Mouse (Mus musculus) MEL (cell line): ENCODE results near the gene AC141477.1. TPM values are rescaled to one million over a fixed set of nuclear protein-coding genes. Genes with fewer than 3 reads are reported as not detected.

ENCODE experiments used
- DNase-seq: peaks from one replicate; pipeline ENCODE4 v3.0.0; 2011; ENCODE audit warnings: low read depth, low spot score
- H3K27ac ChIP-seq: 2 replicates; pipeline ENCODE4 v1.5.1; 2012; ENCODE audit warnings: low read depth, mild to moderate bottlenecking, control low read depth, low read length, moderate library complexity; ENCODE audit not compliant: control insufficient read depth
- H3K27me3 ChIP-seq, 2 experiments: fragments of 150-350 bp in 1 of 2; sonication (generic) in 1 of 2; 2 replicates each; pipeline ENCODE4 v1.6.1; 2012; ENCODE audit warnings: low read length in 2 of 2, mild to moderate bottlenecking in 2 of 2, improper control_type of control experiment in 1 of 2, moderate library complexity in 1 of 2; ENCODE audit not compliant: insufficient read depth in 2 of 2, control insufficient read depth in 1 of 2
- H3K36me3 ChIP-seq, 2 experiments: 2 replicates each; pipeline ENCODE4 v1.6.1; 2012 to 2014; ENCODE audit warnings: low read length in 2 of 2, improper control_type of control experiment in 1 of 2, inconsistent platforms in 1 of 2, mild to moderate bottlenecking in 1 of 2; ENCODE audit not compliant: insufficient read depth in 2 of 2, control insufficient read depth in 1 of 2
- H3K4me1 ChIP-seq, 2 experiments: fragments of 150-350 bp in 1 of 2; sonication (generic) in 1 of 2; 2 replicates each; pipeline ENCODE4 v1.6.1; 2012; ENCODE audit warnings: low read length in 2 of 2, improper control_type of control experiment in 1 of 2, mild to moderate bottlenecking in 1 of 2; ENCODE audit not compliant: insufficient read depth in 2 of 2, control insufficient read depth in 1 of 2
- H3K4me3 ChIP-seq, 2 experiments: fragments of 150-350 bp in 1 of 2; sonication (generic) in 1 of 2; 2 replicates each; pipeline ENCODE4 v1.5.1; 2012; ENCODE audit warnings: low read depth in 2 of 2, low read length in 2 of 2, mild to moderate bottlenecking in 2 of 2, moderate library complexity in 2 of 2, control low read depth in 1 of 2, improper control_type of control experiment in 1 of 2; ENCODE audit not compliant: control insufficient read depth in 1 of 2, insufficient read depth in 1 of 2
- H3K79me2 ChIP-seq: 2 replicates; pipeline ENCODE4 v1.6.1; 2012; ENCODE audit warnings: mild to moderate bottlenecking, low read length, moderate library complexity; ENCODE audit not compliant: control insufficient read depth, poor library complexity, insufficient read depth
- H3K9ac ChIP-seq: 2 replicates; pipeline ENCODE4 v1.6.1; 2012; ENCODE audit warnings: low read depth, mild to moderate bottlenecking, control low read depth, low read length, moderate library complexity; ENCODE audit not compliant: control insufficient read depth, poor library complexity, severe bottlenecking
- H3K9me3 ChIP-seq: fragments of 150-350 bp; sonication (generic); replicated peaks from 2 replicates; pipeline ENCODE4 v1.6.1; 2012; ENCODE audit warnings: mild to moderate bottlenecking, low read length, improper control_type of control experiment, moderate library complexity; ENCODE audit not compliant: insufficient read depth
- BHLHE40 ChIP-seq: IDR thresholded peaks from 2 replicates; pipeline ENCODE4 v1.6.1; 2012; ENCODE audit warnings: low read depth, mild to moderate bottlenecking, inconsistent platforms, low read length, improper control_type of control experiment, borderline replicate concordance
- CTCF ChIP-seq, 3 experiments: IDR thresholded peaks in 2 of 3; conservative IDR thresholded peaks in 1 of 3; 2 replicates each; pipeline ENCODE4 v1.5.1; 2011 to 2012; ENCODE audit warnings: low read length in 3 of 3, low read depth in 2 of 3, mild to moderate bottlenecking in 2 of 3, improper control_type of control experiment in 1 of 3, inconsistent platforms in 1 of 3, mixed read lengths in 1 of 3, moderate library complexity in 1 of 3; ENCODE audit not compliant: control insufficient read depth in 1 of 3, insufficient read depth in 1 of 3, poor library complexity in 1 of 3, severe bottlenecking in 1 of 3
- ELF1 ChIP-seq: IDR thresholded peaks from 2 replicates; pipeline ENCODE4 v1.6.1; 2014; ENCODE audit warnings: low read depth, mild to moderate bottlenecking, inconsistent platforms, low read length, improper control_type of control experiment, moderate library complexity
- EP300 ChIP-seq, 2 experiments: IDR thresholded peaks; 2 replicates each; pipeline ENCODE4 v1.6.1; 2011; ENCODE audit warnings: improper control_type of control experiment in 2 of 2, low read length in 2 of 2, low read depth in 1 of 2, mild to moderate bottlenecking in 1 of 2
- GABPA ChIP-seq: IDR thresholded peaks from 2 replicates; pipeline ENCODE4 v1.6.1; 2012; ENCODE audit warnings: low read depth, mild to moderate bottlenecking, inconsistent platforms, low read length, improper control_type of control experiment, moderate library complexity
- GATA1 ChIP-seq: IDR thresholded peaks from 2 replicates; pipeline ENCODE4 v1.6.1; 2011; ENCODE audit warnings: low read depth, low read length, improper control_type of control experiment
- JUND ChIP-seq: IDR thresholded peaks from 2 replicates; pipeline ENCODE4 v1.6.1; 2011; ENCODE audit warnings: low read depth, mild to moderate bottlenecking, improper control_type of control experiment, low read length
- KAT2A ChIP-seq: conservative IDR thresholded peaks from 2 replicates; pipeline ENCODE4 v1.6.1; 2012; ENCODE audit warnings: low read depth, low read length, improper control_type of control experiment, inconsistent platforms
- MAFK ChIP-seq: IDR thresholded peaks from 2 replicates; pipeline ENCODE4 v1.6.1; 2011; ENCODE audit warnings: low read depth, mild to moderate bottlenecking, low read length, improper control_type of control experiment, borderline replicate concordance
- MAX ChIP-seq: IDR thresholded peaks from 2 replicates; pipeline ENCODE4 v1.6.1; 2011; ENCODE audit warnings: low read length, improper control_type of control experiment
- MYB ChIP-seq: IDR thresholded peaks from 2 replicates; pipeline ENCODE4 v1.6.1; 2011; ENCODE audit warnings: mild to moderate bottlenecking, low read depth, low read length, improper control_type of control experiment
- POLR2AphosphoS2 ChIP-seq: IDR thresholded peaks from 2 replicates; pipeline ENCODE4 v1.6.1; 2011; ENCODE audit warnings: low read length, improper control_type of control experiment
- POLR2AphosphoS5 ChIP-seq: IDR thresholded peaks from 2 replicates; pipeline ENCODE4 v1.6.1; 2012; ENCODE audit warnings: low read depth, borderline replicate concordance, mild to moderate bottlenecking, inconsistent platforms, low read length, moderate library complexity, mixed read lengths
- SMC3 ChIP-seq: IDR thresholded peaks from 2 replicates; pipeline ENCODE4 v1.6.1; 2011; ENCODE audit warnings: low read depth, low read length, improper control_type of control experiment
- TAL1 ChIP-seq: IDR thresholded peaks from 2 replicates; pipeline ENCODE4 v1.6.1; 2012; ENCODE audit warnings: mild to moderate bottlenecking, inconsistent platforms, low read length, moderate library complexity, mixed read lengths
- TBP ChIP-seq: IDR thresholded peaks from 2 replicates; pipeline ENCODE4 v1.8.0; 2011; ENCODE audit warnings: low read depth, low read length, improper control_type of control experiment
- ZC3H11A ChIP-seq: IDR thresholded peaks from 2 replicates; pipeline ENCODE4 v1.6.1; 2012; ENCODE audit warnings: low read depth, mild to moderate bottlenecking, inconsistent platforms, low read length, improper control_type of control experiment
- ZKSCAN1 ChIP-seq: IDR thresholded peaks from 2 replicates; pipeline ENCODE4 v1.6.1; 2012; ENCODE audit warnings: low read depth, mild to moderate bottlenecking, inconsistent platforms, low read length, improper control_type of control experiment, moderate library complexity
- polyA plus RNA-seq, 2 experiments: library from polyadenylated mRNA; stranded (reverse) in 1 of 2; unstranded in 1 of 2; fragments of >175 nt in 1 of 2; fragments of >200 nt in 1 of 2; gene quantifications; 2 replicates each; pipeline versions ENCODE4 v1.2.1 to v1.2.4; 2012; ENCODE audit warnings: low replicate concordance in 2 of 2, low read depth in 1 of 2; ENCODE audit not compliant: insufficient read length in 2 of 2, insufficient read depth in 1 of 2, missing spikeins in 1 of 2
- total RNA-seq: library from RNA; depleted of rRNA; stranded (reverse); fragments of 300-350 nt; gene quantifications from 2 replicates; pipeline ENCODE4 v1.2.3, GENCODE M21; 2012

Gene AC141477.1
- total and polyA plus RNA-seq, 3 experiments, result 0.70 TPM; not detected in 2

DNA sequence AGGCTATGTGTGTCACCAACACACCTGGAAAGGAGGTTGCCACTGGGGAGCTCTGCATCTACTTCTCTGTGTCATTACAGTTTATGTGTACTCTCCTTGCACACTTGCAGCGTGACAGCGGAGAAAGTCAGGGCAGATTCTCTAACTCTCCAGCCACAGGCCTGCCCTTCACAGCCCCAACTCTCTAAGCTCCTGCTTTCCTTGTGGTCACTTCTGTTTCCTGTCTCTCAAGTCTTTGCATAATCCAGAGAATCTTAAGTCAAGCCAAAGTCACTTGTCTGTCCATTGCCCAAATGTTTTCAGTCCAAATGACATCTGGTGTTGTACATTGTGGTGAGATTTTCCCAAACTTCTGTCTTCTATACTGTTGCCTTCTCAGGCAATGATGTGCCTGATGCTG is 46.1 kb upstream of the AC141477.1 start:
- TF ChIP-seq SMC3, result no peak
- TF ChIP-seq POLR2AphosphoS2, result no peak
- no peak for TF ChIP-seq ZC3H11A
- no peak for TF ChIP-seq EP300 (IDR thresholded peaks at IDR 0.05; ENCODE audit: low read depth in 1 of 2, low read length in 2 of 2)
- TF ChIP-seq GABPA, result no peak
- no peak for TF ChIP-seq ELF1
- no peak for TF ChIP-seq MYB
- TF ChIP-seq MAFK, result no peak
- no peak for TF ChIP-seq JUND
- TF ChIP-seq KAT2A, result no peak
- no peak for TF ChIP-seq TBP
- no peak for TF ChIP-seq ZKSCAN1
- TF ChIP-seq BHLHE40, result no peak
- TF ChIP-seq GATA1, result no peak
- TF ChIP-seq POLR2AphosphoS5, result no peak
- no peaks in the 10 kb centered on the region for H3K27me3 ChIP-seq
- H3K4me3 ChIP-seq, result no peak overlapping the region
- H3K9me3 ChIP-seq, result no peaks in the 10 kb centered on the region
- DNase-seq, result no peak
- peak overlapping the region; percentile 4; the same call in 1 of the 2 replicates for H3K27ac ChIP-seq
- H3K9ac ChIP-seq, result no peak overlapping the region
- no peaks in the 10 kb centered on the region; the same call in 1 of the 2 replicates for H3K79me2 ChIP-seq
- H3K4me1 ChIP-seq, result peaks cover 12 to 14% of the 10 kb centered on the region in 2 experiments
- H3K36me3 ChIP-seq, result peaks cover 5 to 21% of the 10 kb centered on the region in 2 experiments

DNA sequence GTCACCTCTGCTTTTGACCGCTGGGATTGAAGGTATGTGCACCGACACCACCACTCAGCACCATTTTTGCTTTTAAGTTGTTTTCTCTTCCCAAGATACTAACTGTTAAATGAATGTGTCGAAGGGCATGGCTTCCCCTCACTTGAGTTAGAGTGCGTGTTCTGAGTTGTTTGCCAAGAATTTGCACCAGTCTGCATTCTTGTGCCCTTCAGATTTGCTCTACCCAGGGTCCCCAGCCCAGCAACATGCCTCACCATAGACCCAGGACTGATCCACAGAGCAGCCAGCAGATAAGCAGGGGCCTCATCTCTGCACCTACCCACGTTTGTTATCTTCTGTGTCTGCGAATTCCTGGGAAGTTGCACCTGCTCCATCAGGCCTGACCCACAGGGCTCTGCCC is 41.2 kb upstream of the AC141477.1 start:
- peaks cover 2 to 17% of the 10 kb centered on the region in 2 experiments for H3K36me3 ChIP-seq
- DNase-seq, result no peak
- H3K27me3 ChIP-seq, result no peaks in the 10 kb centered on the region
- H3K4me1 ChIP-seq, result peaks cover 0 to 2% of the 10 kb centered on the region in 2 experiments; a peak in 1 of 4 replicates
- TF ChIP-seq TAL1, result no peak
- TF ChIP-seq MAX, result no peak
- no peak for TF ChIP-seq CTCF (IDR thresholded peaks at IDR 0.05 in 2 of 3, conservative IDR thresholded peaks at IDR 0.05 in 1 of 3; ENCODE audit: control insufficient read depth in 1 of 3, insufficient read depth in 1 of 3, low read depth in 2 of 3, low read length in 3 of 3, poor library complexity in 1 of 3, severe bottlenecking in 1 of 3)
- TF ChIP-seq GABPA, result no peak
- no peak overlapping the region for H3K27ac ChIP-seq
- no peak overlapping the region for H3K4me3 ChIP-seq
- no peaks in the 10 kb centered on the region for H3K9me3 ChIP-seq
- H3K79me2 ChIP-seq, result no peaks in the 10 kb centered on the region
- H3K9ac ChIP-seq, result no peak overlapping the region
